Mouse (Mus musculus): ENCODE measurements at regions not wholly inside any gene's neighbourhood (a gene's known extent, or its start where the extent isn't known, plus 50 kb on each side); places are given as distances from the start of the nearest gene placed in this dataset.

DNA sequence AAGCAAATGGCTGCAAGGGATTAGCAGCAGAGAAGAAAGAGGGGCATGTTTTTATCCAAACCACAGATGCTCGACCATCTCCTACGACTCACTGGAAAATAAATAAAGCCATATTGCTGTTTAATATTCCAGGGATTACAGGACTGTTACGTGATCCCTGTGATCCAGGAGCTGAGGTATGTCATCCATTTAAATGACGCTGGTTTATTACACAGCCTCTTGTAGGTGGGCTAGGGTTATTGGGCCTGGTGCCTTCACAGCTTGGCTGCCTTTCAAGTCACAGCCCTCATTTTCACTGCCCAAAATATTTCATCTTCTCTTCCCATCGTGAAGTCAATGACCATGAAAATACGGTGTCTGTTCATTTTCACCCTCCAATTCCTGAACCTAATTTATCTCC, 276.1 kb upstream of the Epha4 start:
- DNase-seq (ENCODE audit: low spot score in 2 of 2): no peak

DNA sequence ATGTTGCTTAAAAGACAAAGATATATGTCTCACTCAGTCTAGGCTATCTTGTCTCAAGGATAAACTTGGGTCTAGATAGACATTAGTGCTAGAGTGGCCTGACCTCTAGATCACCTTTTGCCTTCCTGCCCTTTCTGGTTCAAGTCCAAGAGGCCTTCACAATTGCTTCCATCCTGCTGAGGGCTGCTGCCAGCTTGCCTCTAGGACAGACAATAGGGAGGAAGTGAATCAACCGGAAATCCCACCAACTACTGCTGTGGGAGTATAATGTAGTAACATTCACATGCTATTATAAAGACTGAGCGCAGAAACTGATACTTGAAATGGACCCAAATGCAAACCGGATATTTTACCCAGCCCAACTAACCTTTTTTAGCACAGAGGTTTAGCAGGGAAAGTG, 239.4 kb upstream of the Epha4 start:
- no peak for DNase-seq (ENCODE audit: low spot score in 2 of 2)

DNA sequence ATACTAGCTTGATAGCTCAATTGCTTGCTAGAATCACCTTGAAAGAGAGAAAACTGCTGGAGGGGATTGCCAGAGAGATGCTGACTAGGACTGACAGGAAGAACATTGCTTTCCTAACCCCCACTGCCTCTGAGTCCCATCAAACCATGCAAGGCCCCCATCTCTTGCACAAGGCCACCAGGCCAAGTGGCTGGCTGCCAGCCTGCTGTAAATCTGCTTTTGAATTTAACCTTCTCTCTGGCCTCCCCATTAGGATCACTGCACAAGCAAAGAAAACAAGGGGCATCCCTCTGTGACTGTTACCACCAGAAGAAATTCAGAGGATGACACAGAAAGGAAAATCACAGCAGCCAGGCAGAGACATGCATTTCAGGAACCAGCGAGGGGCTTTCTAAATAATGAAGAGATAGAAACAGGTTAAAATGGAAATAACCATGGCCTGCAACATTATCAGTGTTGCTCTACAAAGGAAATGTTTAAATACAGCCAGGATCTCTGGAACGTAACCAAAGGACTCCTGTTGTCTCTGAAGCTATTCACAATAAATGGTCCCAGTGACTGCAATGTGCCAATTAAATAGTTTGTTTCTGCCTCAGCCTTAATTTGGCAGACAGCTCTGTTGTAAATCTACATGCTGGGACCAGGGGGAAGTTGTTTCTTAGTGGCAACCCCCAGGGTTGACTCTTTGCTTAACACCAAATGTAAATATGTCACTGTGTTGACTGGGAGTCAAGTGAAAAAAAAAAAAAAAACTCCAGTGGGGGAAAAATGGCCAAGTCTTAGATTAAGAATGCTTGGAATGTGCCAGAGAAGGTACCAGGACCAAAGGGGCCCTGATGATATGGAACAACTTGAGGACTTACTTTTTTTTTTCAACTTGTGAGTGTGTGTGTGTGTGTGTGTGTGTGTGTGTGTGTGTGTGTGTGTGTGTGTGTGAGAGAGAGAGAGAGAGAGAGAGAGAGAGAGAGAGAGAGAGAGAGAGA, 233.9 kb upstream of the Epha4 start:
- no peak for DNase-seq (ENCODE audit: low spot score in 2 of 2)

DNA sequence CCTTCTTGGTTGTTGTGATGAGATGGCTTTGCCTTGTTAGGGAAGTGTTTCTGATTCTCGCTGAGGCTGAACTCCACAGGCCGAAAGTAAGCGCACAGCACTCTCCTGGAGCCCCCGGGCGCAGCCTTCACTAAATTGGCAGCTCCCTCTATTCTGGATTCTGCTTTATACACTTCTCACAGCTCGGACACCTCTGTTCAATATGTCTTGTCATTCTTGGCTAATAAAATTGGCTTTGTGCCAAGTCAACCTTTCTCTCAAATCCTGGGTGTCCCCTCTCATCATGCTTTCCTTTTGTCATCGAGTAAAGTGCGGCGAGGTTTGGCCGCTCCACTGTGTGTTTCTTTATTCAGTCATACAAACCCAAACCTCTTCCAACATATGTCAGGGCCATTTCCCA, 217.2 kb upstream of the Epha4 start:
- DNase-seq (ENCODE audit: low spot score in 2 of 2): no peak

- no peak for DNase-seq (ENCODE audit: low spot score in 2 of 2)
Measured at GRCm38 (mm10) chr1:77727561-77727960, 212.7 kb upstream of the Epha4 start.

DNA sequence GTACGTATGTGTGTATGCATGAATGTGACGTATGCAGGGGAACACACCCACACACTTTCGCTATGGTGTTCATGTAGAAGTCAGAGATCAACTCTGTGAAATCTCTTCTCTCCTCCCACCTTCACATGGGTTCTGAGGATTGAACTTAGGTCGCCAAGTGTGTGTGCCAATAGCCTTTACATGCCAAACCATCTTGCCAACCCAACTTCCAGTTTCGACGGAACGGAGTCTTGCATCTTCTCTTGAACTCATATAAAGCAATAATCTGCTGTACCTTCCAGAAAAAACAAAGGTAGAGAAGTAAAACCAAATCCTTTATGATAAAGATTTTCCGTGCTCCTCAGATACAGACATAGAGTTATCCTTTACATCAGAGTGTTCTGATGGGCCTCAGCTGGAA, 208.4 kb upstream of the Epha4 start:
- DNase-seq (ENCODE audit: low spot score in 2 of 2): no peak

DNA sequence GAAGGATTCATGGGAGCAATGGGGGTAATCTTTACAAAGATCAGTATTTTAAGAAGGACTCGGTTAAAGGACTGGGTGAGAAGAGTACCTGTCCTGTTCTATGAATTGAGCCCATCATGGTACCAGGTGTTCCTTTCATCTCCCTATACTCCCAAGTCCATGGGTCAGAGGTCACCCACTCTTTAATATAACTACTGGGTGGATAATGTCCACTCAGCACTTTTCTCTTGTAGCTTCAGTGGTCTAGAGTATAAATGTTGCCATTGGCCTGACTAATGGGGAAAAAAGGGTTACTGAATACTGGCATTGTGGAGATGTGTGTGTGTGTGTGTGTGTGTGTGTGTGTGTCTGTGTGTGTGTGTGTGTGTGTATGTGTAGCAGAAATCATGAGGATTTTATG, 206.0 kb upstream of the Epha4 start:
- no peak for DNase-seq (ENCODE audit: low spot score in 2 of 2)

DNA sequence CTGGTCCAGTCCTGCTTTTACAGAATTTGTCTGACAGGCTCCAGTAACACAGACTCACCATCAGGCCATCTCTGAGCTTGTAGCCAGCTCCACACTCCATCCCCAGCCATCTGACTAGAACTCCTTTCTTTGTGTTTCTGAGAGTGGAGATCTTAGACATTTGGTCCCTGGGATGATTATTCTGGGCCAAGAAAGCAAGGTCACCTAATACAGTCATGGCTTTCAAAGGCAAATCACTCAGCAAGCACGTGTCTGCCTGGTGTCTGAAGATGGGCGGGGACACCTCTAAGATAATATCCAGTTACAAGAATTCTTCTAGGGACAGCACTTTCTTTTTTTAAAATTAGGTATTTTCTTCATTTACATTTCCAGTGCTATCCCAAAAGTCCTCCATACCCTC, 198.1 kb upstream of the Epha4 start:
- DNase-seq (ENCODE audit: low spot score in 2 of 2): no peak

DNA sequence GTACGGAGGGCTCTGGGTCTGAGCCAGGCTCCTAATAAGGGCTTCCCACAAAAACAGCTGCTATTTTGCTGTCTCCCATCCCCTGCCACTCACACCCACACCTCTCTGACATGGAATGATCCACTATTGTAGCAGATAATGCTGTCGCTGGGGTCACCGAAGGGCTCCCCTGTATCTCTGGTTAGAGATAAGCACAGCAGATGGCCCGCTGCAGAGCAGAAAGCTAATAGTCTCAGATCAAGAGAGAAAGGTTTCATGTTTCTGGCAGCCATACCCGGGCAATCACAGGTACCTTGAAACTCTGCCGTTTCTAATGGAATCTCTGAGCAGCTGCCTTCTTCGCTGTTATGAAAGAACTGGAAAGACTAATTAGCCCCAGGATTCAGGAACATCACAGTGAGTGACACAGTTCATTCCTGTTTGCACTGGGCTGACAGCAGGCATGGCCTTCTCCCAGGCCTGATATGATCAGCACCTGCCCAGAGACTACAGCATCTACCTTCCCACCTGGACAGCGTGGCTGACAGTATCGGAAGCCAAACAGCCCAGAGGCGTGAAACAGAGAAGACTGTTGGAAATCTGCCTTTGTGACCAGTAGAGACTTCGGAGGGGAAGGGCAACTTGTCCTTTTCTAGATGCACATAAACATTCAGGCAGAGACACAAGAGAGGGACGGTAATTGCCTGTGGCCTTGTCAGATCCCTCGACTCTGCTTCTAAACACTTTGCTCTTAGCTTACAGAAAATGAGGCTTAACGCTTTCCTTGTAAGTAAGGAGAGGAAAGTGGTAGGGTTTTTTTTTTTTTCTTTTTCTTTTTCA, 193.5 kb upstream of the Epha4 start:
- no peak for DNase-seq (ENCODE audit: low spot score in 2 of 2)

- DNase-seq (ENCODE audit: low spot score in 2 of 2): no peak
Measured at GRCm38 (mm10) chr1:77695228-77696018, 180.5 kb upstream of the Epha4 start.

DNA sequence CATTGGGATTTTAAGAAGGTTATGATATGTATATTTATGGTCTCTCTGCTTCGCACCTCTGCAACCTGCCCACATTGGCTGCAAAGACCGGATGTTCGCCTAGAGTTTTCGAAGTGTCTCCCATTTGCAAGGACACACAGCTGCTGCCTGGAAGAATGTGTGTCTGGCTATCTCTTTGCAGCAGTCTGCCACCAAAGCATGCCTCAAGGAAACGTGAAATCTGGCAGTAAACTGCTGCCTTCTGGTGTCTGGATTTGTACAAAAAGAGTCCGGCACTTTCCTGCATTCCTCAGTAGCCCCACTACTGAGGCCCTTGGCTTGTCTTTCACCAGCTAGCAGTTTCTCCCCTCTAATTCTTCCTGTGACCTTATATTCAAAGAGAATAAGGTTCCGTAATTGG, 148.5 kb upstream of the Epha4 start:
- no peak for DNase-seq (ENCODE audit: low spot score in 2 of 2)

GRCm38 (mm10) chr1:77660436-77660835, 145.5 kb upstream of the Epha4 start:
- DNase-seq (ENCODE audit: low spot score in 2 of 2): no peak

- DNase-seq (ENCODE audit: low spot score in 2 of 2): no peak
Measured at GRCm38 (mm10) chr1:77637025-77637424, 122.1 kb upstream of the Epha4 start.

DNA sequence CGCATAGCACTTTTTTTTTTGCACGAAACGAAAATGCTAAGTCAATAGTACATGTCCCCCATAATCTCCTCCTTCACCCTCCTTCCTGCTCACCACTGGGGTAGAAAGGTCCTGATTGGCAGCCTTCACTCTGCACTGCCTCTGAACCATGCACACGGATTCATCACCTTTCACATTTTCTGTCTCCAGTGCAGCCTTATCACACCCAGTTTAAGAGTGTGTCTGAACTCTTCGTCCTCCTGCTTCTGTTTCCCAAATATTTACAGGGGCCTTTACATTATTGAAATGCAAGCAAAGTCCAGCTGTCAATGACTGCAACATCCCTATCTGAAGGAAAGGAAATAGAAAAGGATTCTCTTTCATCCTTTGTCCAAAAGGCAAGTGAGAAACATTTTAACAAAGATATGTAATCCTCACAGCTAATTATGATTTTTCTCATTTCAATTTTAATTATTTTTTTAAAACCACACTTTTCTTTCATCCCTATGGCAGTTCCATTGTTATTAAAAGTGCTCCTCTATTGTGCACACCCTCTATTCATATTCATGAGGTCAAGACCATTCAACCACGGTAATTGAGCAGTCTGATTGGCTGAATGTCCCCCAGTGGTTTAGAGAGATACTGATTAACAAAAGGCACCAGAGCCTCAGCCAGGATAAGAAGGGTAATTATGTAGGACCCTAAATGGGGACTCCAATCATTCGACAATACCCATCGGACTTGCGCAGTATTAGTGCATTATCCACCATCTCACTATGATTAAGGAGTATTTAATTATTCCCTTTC, 114.8 kb upstream of the Epha4 start:
- no peak for DNase-seq (ENCODE audit: low spot score in 2 of 2)

DNA sequence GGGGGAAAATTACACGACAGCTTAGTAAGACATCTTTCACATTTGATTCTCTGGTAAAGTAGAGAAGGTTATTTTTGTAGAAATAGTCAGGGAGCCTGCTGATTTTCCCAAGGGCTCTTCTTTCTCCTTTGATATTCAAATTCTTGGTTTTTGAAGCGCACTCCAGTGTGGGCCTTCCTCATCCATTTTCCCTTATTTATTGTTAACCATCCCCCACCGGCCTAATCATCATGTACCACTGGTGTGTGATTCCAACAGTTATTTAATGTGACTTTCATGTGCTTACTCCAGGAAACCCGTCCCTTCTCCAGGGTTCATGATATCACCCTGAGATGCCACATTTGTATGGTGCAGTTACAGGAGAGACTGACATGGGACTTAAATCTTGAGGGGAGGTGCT, 114.0 kb upstream of the Epha4 start:
- no peak for DNase-seq (ENCODE audit: low spot score in 2 of 2)

- DNase-seq (ENCODE audit: low spot score in 2 of 2): no peak
Measured at GRCm38 (mm10) chr1:77617490-77617889, 102.6 kb upstream of the Epha4 start.

GRCm38 (mm10) chr1:77600509-77600908, 85.6 kb upstream of the Epha4 start:
- DNase-seq (ENCODE audit: low spot score in 2 of 2): no peak

DNA sequence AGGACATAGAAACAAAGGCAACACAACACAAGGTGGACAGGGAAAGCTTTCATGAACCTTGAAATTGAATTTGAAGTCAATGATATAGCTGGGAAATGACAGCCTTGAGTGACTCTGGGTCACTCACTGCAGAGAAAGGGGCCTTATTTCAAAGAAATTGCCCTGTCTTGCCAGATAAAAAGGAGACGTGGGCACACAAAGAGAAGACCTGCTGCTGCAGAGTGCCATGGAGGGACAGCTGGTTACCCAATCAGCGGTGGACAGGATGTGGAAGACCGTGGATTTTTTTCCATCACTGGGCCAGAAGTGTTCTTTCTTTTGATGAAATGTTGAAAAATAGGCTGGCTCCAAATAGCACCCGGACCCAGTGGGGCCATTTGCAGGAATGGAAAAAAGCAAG, 77.8 kb upstream of the Epha4 start:
- DNase-seq (ENCODE audit: low spot score in 2 of 2): no peak

GRCm38 (mm10) chr1:77592248-77592647, 77.4 kb upstream of the Epha4 start:
- no peak for DNase-seq (ENCODE audit: low spot score in 2 of 2)

DNA sequence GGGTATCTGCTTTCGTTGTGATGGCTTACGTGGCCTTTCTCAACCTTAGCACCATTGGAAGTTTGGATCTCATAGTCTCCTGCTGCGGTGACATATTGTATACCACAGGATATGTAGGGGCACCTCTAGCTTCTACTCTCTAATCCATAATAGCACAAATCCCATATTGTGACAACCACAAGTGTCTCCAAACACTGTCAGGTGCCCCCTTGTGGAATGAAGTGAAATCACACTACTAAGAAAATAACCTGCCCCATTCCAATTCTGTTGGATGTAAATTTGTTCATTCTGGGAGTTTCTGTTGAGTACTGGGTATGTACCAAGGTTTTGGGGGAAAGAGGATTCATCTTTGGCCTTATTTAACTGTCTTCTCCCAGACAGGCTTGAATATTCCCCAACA, 74.5 kb upstream of the Epha4 start:
- no peak for DNase-seq (ENCODE audit: low spot score in 2 of 2)

GRCm38 (mm10) chr1:77585520-77585919, 70.6 kb upstream of the Epha4 start:
- no peak for DNase-seq (ENCODE audit: low spot score in 2 of 2)
